In genomic region chr11:69876867-69877266, GRCm38 (mm10) we compare ENCODE assay signal across 8 mouse cellular contexts. TPM values are rescaled to one million over a fixed set of nuclear protein-coding genes. Genes with fewer than 3 reads are reported as not detected.
DNase-seq lines count a peak whose midpoint lies in the region; ATAC-seq and TF ChIP-seq lines count a peak whose summit lies in the region.

No protein-coding gene starts in this region.

- H3K9me3 ChIP-seq in heart, embryonic 12.5 days (replicated peaks) = no peaks in the 10 kb centered on the region
- H3K9me3 ChIP-seq in kidney, postnatal 0 days (replicated peaks; ENCODE audit: low read length) = no peaks in the 10 kb centered on the region
- no peaks in the 10 kb centered on the region for H3K9me3 ChIP-seq in liver, embryonic 14.5 days (ENCODE audit: control insufficient read depth, low read length)
- H3K9me3 ChIP-seq in neural tube, embryonic 11.5 days (ENCODE audit: control insufficient read depth, low read length) = no peaks in the 10 kb centered on the region
- H3K9me3 ChIP-seq in stomach, embryonic 16.5 days (replicated peaks; ENCODE audit: control insufficient read depth, low read length) = no peaks in the 10 kb centered on the region

- peak; percentile 93 for TF ChIP-seq CTCF in bone marrow, adult 2 months (IDR thresholded peaks at IDR 0.05; ENCODE audit: control insufficient read depth, insufficient read depth, low read length)
- peak; percentile 97 for TF ChIP-seq CTCF in kidney, postnatal 0 days (IDR thresholded peaks at IDR 0.05; ENCODE audit: low read depth)
- peak; percentile 98 for TF ChIP-seq CTCF in liver, embryonic 14.5 days (IDR thresholded peaks at IDR 0.05; ENCODE audit: low read depth)

- peak; percentile 73 for ATAC-seq in erythroblast, adult 5-6 weeks (replicated peaks; ENCODE audit: low FRiP score, poor library complexity, severe bottlenecking)
- no peak for ATAC-seq in heart, embryonic 12.5 days (ENCODE audit: insufficient number of reproducible peaks, low FRiP score)
- ATAC-seq in kidney, postnatal 0 days (replicated peaks; ENCODE audit: low FRiP score, low read depth) = peak; percentile 43
- ATAC-seq in liver, embryonic 14.5 days (ENCODE audit: insufficient read depth) = peak; percentile 30; the same call in 1 of the 2 replicates
- 0 out of 2 replicates have a peak, but pooled peaks have one; percentile 40 for ATAC-seq in neural tube, embryonic 11.5 days (ENCODE audit: insufficient read depth, low FRiP score, low TSS enrichment)
- peak; percentile 22; the same call in 1 of the 2 replicates for ATAC-seq in stomach, embryonic 16.5 days (ENCODE audit: insufficient read depth, low FRiP score)

- peak; percentile 92 to 94 for DNase-seq in B cell, adult 2 months
- peak; percentile 95 for DNase-seq in kidney, postnatal 0 days (ENCODE audit: low spot score)
- peak in 2 of 3 experiments; percentile 74 to 79 for DNase-seq in liver, embryonic 14.5 days (ENCODE audit: low read depth in 3 of 3, low spot score in 3 of 3)
- peak; percentile 85 for DNase-seq in neural tube, embryonic 11.5 days (ENCODE audit: low spot score)

- WGBS in bone marrow, adult 2 months = 3% methylated on average over 12 of the region's 12 CpGs
- WGBS in heart, embryonic 12.5 days = 2% methylated on average over 12 of the region's 12 CpGs
- 5% methylated on average over 12 of the region's 12 CpGs for WGBS in kidney, postnatal 0 days
- 3% methylated on average over 12 of the region's 12 CpGs for WGBS in liver, embryonic 14.5 days (ENCODE audit: insufficient replicate concordance)
- 3% methylated on average over 12 of the region's 12 CpGs for WGBS in neural tube, embryonic 11.5 days
- 8% methylated on average over 12 of the region's 12 CpGs for WGBS in stomach, embryonic 16.5 days

- TF ChIP-seq EP300 in liver, embryonic 14.5 days (IDR thresholded peaks at IDR 0.05; ENCODE audit: low read depth) = no peak

- H3K36me3 ChIP-seq in heart, embryonic 12.5 days = no peaks in the 10 kb centered on the region
- no peaks in the 10 kb centered on the region for H3K36me3 ChIP-seq in kidney, postnatal 0 days (ENCODE audit: insufficient read depth, low read length)
- no peaks in the 10 kb centered on the region for H3K36me3 ChIP-seq in liver, embryonic 14.5 days (replicated peaks; ENCODE audit: control insufficient read depth, insufficient read depth, low read depth)
- H3K36me3 ChIP-seq in neural tube, embryonic 11.5 days (ENCODE audit: control insufficient read depth, insufficient read depth, low read length) = no peaks in the 10 kb centered on the region
- no peaks in the 10 kb centered on the region for H3K36me3 ChIP-seq in stomach, embryonic 16.5 days (ENCODE audit: control insufficient read depth, insufficient read depth, low read length)

- no peak overlapping the region for H3K9ac ChIP-seq in heart, embryonic 12.5 days
- H3K9ac ChIP-seq in kidney, postnatal 0 days (ENCODE audit: low read depth, low read length) = no peak overlapping the region
- 0 out of 2 replicates have a peak overlapping the region, but pooled peaks have one; percentile 5 for H3K9ac ChIP-seq in liver, embryonic 14.5 days (replicated peaks)
- H3K9ac ChIP-seq in neural tube, embryonic 11.5 days (ENCODE audit: low read length) = no peak overlapping the region
- H3K9ac ChIP-seq in stomach, embryonic 16.5 days (ENCODE audit: low read length) = 0 out of 2 replicates have a peak overlapping the region, but pooled peaks have one; percentile 6

- H3K4me1 ChIP-seq in bone marrow, adult 2 months (ENCODE audit: control insufficient read depth, insufficient read depth, low read length) = peaks cover 3% of the 10 kb centered on the region
- peaks cover 40% of the 10 kb centered on the region for H3K4me1 ChIP-seq in heart, embryonic 12.5 days (replicated peaks)
- peaks cover 27% of the 10 kb centered on the region for H3K4me1 ChIP-seq in kidney, postnatal 0 days (replicated peaks; ENCODE audit: insufficient read depth, low read length)
- H3K4me1 ChIP-seq in liver, embryonic 14.5 days (replicated peaks; ENCODE audit: control insufficient read depth in 2 of 2, insufficient read depth in 2 of 2, low read length in 1 of 2) = peaks cover 43 to 55% of the 10 kb centered on the region in 2 experiments
- H3K4me1 ChIP-seq in neural tube, embryonic 11.5 days (ENCODE audit: control insufficient read depth, insufficient read depth, low read length) = peaks cover 13% of the 10 kb centered on the region
- peaks cover 48% of the 10 kb centered on the region for H3K4me1 ChIP-seq in stomach, embryonic 16.5 days (ENCODE audit: control insufficient read depth, insufficient read depth, low read length)

- H3K4me3 ChIP-seq in bone marrow, adult 2 months (replicated peaks; ENCODE audit: control insufficient read depth, low read depth, low read length) = no peak overlapping the region
- H3K4me3 ChIP-seq in heart, embryonic 12.5 days = 0 out of 2 replicates have a peak overlapping the region, but pooled peaks have one; percentile 1
- no peak overlapping the region for H3K4me3 ChIP-seq in kidney, postnatal 0 days (replicated peaks; ENCODE audit: low read depth, low read length)
- no peak overlapping the region for H3K4me3 ChIP-seq in liver, embryonic 14.5 days (ENCODE audit: insufficient read depth in 1 of 2, low read depth in 2 of 2, low read length in 2 of 2)
- no peak overlapping the region for H3K4me3 ChIP-seq in neural tube, embryonic 11.5 days (ENCODE audit: low read depth, low read length)
- no peak overlapping the region for H3K4me3 ChIP-seq in stomach, embryonic 16.5 days (replicated peaks; ENCODE audit: low read length)

- no peaks in the 10 kb centered on the region for H3K27me3 ChIP-seq in heart, embryonic 12.5 days (replicated peaks)
- H3K27me3 ChIP-seq in kidney, postnatal 0 days (ENCODE audit: insufficient read depth, low read length) = no peaks in the 10 kb centered on the region
- H3K27me3 ChIP-seq in liver, embryonic 14.5 days (ENCODE audit: control insufficient read depth, insufficient read depth, low read length) = no peaks in the 10 kb centered on the region
- H3K27me3 ChIP-seq in neural tube, embryonic 11.5 days (ENCODE audit: control insufficient read depth, insufficient read depth, low read length) = no peaks in the 10 kb centered on the region
- no peaks in the 10 kb centered on the region for H3K27me3 ChIP-seq in stomach, embryonic 16.5 days (ENCODE audit: control insufficient read depth, insufficient read depth, low read length)

- H3K27ac ChIP-seq in bone marrow, adult 2 months (ENCODE audit: control insufficient read depth, insufficient read depth, low read depth, low read length, poor library complexity) = no peak overlapping the region
- peak overlapping the region; percentile 58; the same call in 1 of the 2 replicates for H3K27ac ChIP-seq in heart, embryonic 12.5 days (ENCODE audit: poor library complexity, severe bottlenecking)
- H3K27ac ChIP-seq in kidney, postnatal 0 days = 0 out of 2 replicates have a peak overlapping the region, but pooled peaks have one; percentile 25
- no peak overlapping the region for H3K27ac ChIP-seq in liver, embryonic 14.5 days
- no peak overlapping the region for H3K27ac ChIP-seq in neural tube, embryonic 11.5 days (ENCODE audit: low read depth, low read length)
- peak overlapping the region; percentile 92 for H3K27ac ChIP-seq in stomach, embryonic 16.5 days (ENCODE audit: low read length)

- TF ChIP-seq POLR2A in bone marrow, adult 2 months (IDR thresholded peaks at IDR 0.05; ENCODE audit: borderline replicate concordance, control insufficient read depth, low read depth, low read length) = no peak

- peak overlapping the region; percentile 40 for H3K4me2 ChIP-seq in heart, embryonic 12.5 days
- peak overlapping the region; percentile 9; the same call in 1 of the 2 replicates for H3K4me2 ChIP-seq in kidney, postnatal 0 days (ENCODE audit: low read length)
- H3K4me2 ChIP-seq in liver, embryonic 14.5 days (ENCODE audit: low read depth) = peak overlapping the region; percentile 51
- peak overlapping the region; percentile 3; the same call in 1 of the 2 replicates for H3K4me2 ChIP-seq in neural tube, embryonic 11.5 days (ENCODE audit: low read depth)
- peak overlapping the region; percentile 36 for H3K4me2 ChIP-seq in stomach, embryonic 16.5 days (ENCODE audit: low read depth, low read length)

RNA-seq across cellular contexts. Expression of gene Tmem95, which starts 1.0 kb away (rescaled TPM):
- not detected in 2 replicates for polyA plus RNA-seq in bone marrow, adult 2 months (2011; ENCODE audit: insufficient read depth, insufficient read length, low replicate concordance, missing spikeins)
- not detected in 2 replicates for total RNA-seq in erythroblast, adult 5-6 weeks (2015; ENCODE audit: low replicate concordance)
- total RNA-seq in erythroblast, adult 5-6 weeks (2017; ENCODE audit: low replicate concordance) = not detected in 2 replicates
- not detected in 2 replicates for polyA plus RNA-seq in heart, embryonic 12.5 days (2016; fragmentation: Nextera tagmentation; extraction: Ambion mirVana)
- not detected in 2 replicates for polyA plus RNA-seq in kidney, postnatal 0 days (2015; fragmentation: Nextera tagmentation; extraction: Ambion mirVana)
- not detected in 2 replicates for polyA plus RNA-seq in liver, embryonic 14.5 days (2012; rRNA removed)
- not detected in 2 replicates for polyA plus RNA-seq in liver, embryonic 14.5 days (2014; fragmentation: Nextera tagmentation; extraction: Ambion mirVana)
- polyA plus RNA-seq in neural tube, embryonic 11.5 days (2014; fragmentation: Nextera tagmentation; extraction: Ambion mirVana) = not detected in 2 replicates
- polyA plus RNA-seq in stomach, embryonic 16.5 days (2015; fragmentation: Nextera tagmentation; extraction: Ambion mirVana) = not detected in 2 replicates

RNA-seq across cellular contexts. Expression of gene Kctd11, which starts 4.3 kb away (rescaled TPM):
- polyA plus RNA-seq in bone marrow, adult 2 months (2011; ENCODE audit: insufficient read depth, insufficient read length, low replicate concordance, missing spikeins) = 1.8 and 3.6 TPM in 2 replicates
- total RNA-seq in erythroblast, adult 5-6 weeks (2015; ENCODE audit: low replicate concordance) = 1.3 and 2.1 TPM in 2 replicates
- total RNA-seq in erythroblast, adult 5-6 weeks (2017; ENCODE audit: low replicate concordance) = 0.42 and 0.77 TPM in 2 replicates
- 4.1 and 4.5 TPM in 2 replicates for polyA plus RNA-seq in heart, embryonic 12.5 days (2016; fragmentation: Nextera tagmentation; extraction: Ambion mirVana)
- 7.7 and 7.8 TPM in 2 replicates for polyA plus RNA-seq in kidney, postnatal 0 days (2015; fragmentation: Nextera tagmentation; extraction: Ambion mirVana)
- polyA plus RNA-seq in liver, embryonic 14.5 days (2012; rRNA removed) = 0.93 TPM in 2 replicates
- 0.53 and 1.00 TPM in 2 replicates for polyA plus RNA-seq in liver, embryonic 14.5 days (2014; fragmentation: Nextera tagmentation; extraction: Ambion mirVana)
- 3.1 and 3.6 TPM in 2 replicates for polyA plus RNA-seq in neural tube, embryonic 11.5 days (2014; fragmentation: Nextera tagmentation; extraction: Ambion mirVana)
- polyA plus RNA-seq in stomach, embryonic 16.5 days (2015; fragmentation: Nextera tagmentation; extraction: Ambion mirVana) = 15.1 and 24.7 TPM in 2 replicates

RNA-seq across cellular contexts. Expression of gene Tnk1, which starts 18.3 kb away (rescaled TPM):
- polyA plus RNA-seq in bone marrow, adult 2 months (2011; ENCODE audit: insufficient read depth, insufficient read length, low replicate concordance, missing spikeins) = 2.9 and 5.4 TPM in 2 replicates
- total RNA-seq in erythroblast, adult 5-6 weeks (2015; ENCODE audit: low replicate concordance) = 15.5 and 19.6 TPM in 2 replicates
- 8.3 and 13.8 TPM in 2 replicates for total RNA-seq in erythroblast, adult 5-6 weeks (2017; ENCODE audit: low replicate concordance)
- 0.28 and 0.32 TPM in 2 replicates for polyA plus RNA-seq in heart, embryonic 12.5 days (2016; fragmentation: Nextera tagmentation; extraction: Ambion mirVana)
- polyA plus RNA-seq in kidney, postnatal 0 days (2015; fragmentation: Nextera tagmentation; extraction: Ambion mirVana) = 6.3 and 7.0 TPM in 2 replicates
- 1.2 TPM in 2 replicates for polyA plus RNA-seq in liver, embryonic 14.5 days (2012; rRNA removed)
- polyA plus RNA-seq in liver, embryonic 14.5 days (2014; fragmentation: Nextera tagmentation; extraction: Ambion mirVana) = 0.43 and 0.80 TPM in 2 replicates
- 0.23 and 0.72 TPM in 2 replicates for polyA plus RNA-seq in neural tube, embryonic 11.5 days (2014; fragmentation: Nextera tagmentation; extraction: Ambion mirVana)
- polyA plus RNA-seq in stomach, embryonic 16.5 days (2015; fragmentation: Nextera tagmentation; extraction: Ambion mirVana) = 15.3 and 19.1 TPM in 2 replicates

RNA-seq across cellular contexts. Expression of gene Acap1, which starts 18.5 kb away (rescaled TPM):
- polyA plus RNA-seq in bone marrow, adult 2 months (2011; ENCODE audit: insufficient read depth, insufficient read length, low replicate concordance, missing spikeins) = 63.5 and 179 TPM in 2 replicates
- total RNA-seq in erythroblast, adult 5-6 weeks (2015; ENCODE audit: low replicate concordance) = 9.0 and 15.7 TPM in 2 replicates
- total RNA-seq in erythroblast, adult 5-6 weeks (2017; ENCODE audit: low replicate concordance) = 12.1 and 16.1 TPM in 2 replicates
- polyA plus RNA-seq in heart, embryonic 12.5 days (2016; fragmentation: Nextera tagmentation; extraction: Ambion mirVana) = 10.3 and 11.2 TPM in 2 replicates
- 0.33 and 0.48 TPM in 2 replicates for polyA plus RNA-seq in kidney, postnatal 0 days (2015; fragmentation: Nextera tagmentation; extraction: Ambion mirVana)
- polyA plus RNA-seq in liver, embryonic 14.5 days (2012; rRNA removed) = 2.7 and 2.8 TPM in 2 replicates
- polyA plus RNA-seq in liver, embryonic 14.5 days (2014; fragmentation: Nextera tagmentation; extraction: Ambion mirVana) = 2.9 and 3.3 TPM in 2 replicates
- polyA plus RNA-seq in neural tube, embryonic 11.5 days (2014; fragmentation: Nextera tagmentation; extraction: Ambion mirVana) = 0.53 and 1.1 TPM in 2 replicates
- polyA plus RNA-seq in stomach, embryonic 16.5 days (2015; fragmentation: Nextera tagmentation; extraction: Ambion mirVana) = 4.0 and 5.1 TPM in 2 replicates

RNA-seq across cellular contexts. Expression of gene 2810408A11Rik, which starts 23.9 kb away (rescaled TPM):
- 2.7 and 5.6 TPM in 2 replicates for polyA plus RNA-seq in bone marrow, adult 2 months (2011; ENCODE audit: insufficient read depth, insufficient read length, low replicate concordance, missing spikeins)
- total RNA-seq in erythroblast, adult 5-6 weeks (2015; ENCODE audit: low replicate concordance) = 2.7 TPM in 1 of 2 replicates, not detected in the other
- total RNA-seq in erythroblast, adult 5-6 weeks (2017; ENCODE audit: low replicate concordance) = 6.0 TPM in 1 of 2 replicates, not detected in the other
- polyA plus RNA-seq in heart, embryonic 12.5 days (2016; fragmentation: Nextera tagmentation; extraction: Ambion mirVana) = 4.7 and 5.2 TPM in 2 replicates
- polyA plus RNA-seq in kidney, postnatal 0 days (2015; fragmentation: Nextera tagmentation; extraction: Ambion mirVana) = 12.5 and 13.0 TPM in 2 replicates
- polyA plus RNA-seq in liver, embryonic 14.5 days (2012; rRNA removed) = 0.40 and 0.48 TPM in 2 replicates
- 0.93 and 1.7 TPM in 2 replicates for polyA plus RNA-seq in liver, embryonic 14.5 days (2014; fragmentation: Nextera tagmentation; extraction: Ambion mirVana)
- polyA plus RNA-seq in neural tube, embryonic 11.5 days (2014; fragmentation: Nextera tagmentation; extraction: Ambion mirVana) = 14.4 and 15.1 TPM in 2 replicates
- 4.9 TPM in 2 replicates for polyA plus RNA-seq in stomach, embryonic 16.5 days (2015; fragmentation: Nextera tagmentation; extraction: Ambion mirVana)

Comparison
In these comparisons a context has a peak if more than half of its experiments do, and no peak if none do; other contexts are left out.
1. H3K27ac ChIP-seq: peak in heart, embryonic 12.5 days (single experiment), kidney, postnatal 0 days (single experiment) and stomach, embryonic 16.5 days (single experiment); none in bone marrow, adult 2 months (single experiment), liver, embryonic 14.5 days (single experiment) and neural tube, embryonic 11.5 days (single experiment).
2. H3K9ac ChIP-seq: peak in liver, embryonic 14.5 days (single experiment) and stomach, embryonic 16.5 days (single experiment); none in heart, embryonic 12.5 days (single experiment), kidney, postnatal 0 days (single experiment) and neural tube, embryonic 11.5 days (single experiment).
3. Peak in every context shown above with its lines, with median percentiles within 50 percentile points of each other: DNase-seq, CTCF ChIP-seq and H3K4me2 ChIP-seq.